Mouse (Mus musculus) erythroblast, embryonic 14.5 days (primary cell): Measurements from ENCODE around the gene D11Wsu47e.

Experiments used
- GATA1 ChIP-seq: IDR thresholded peaks from 2 replicates; pipeline ENCODE4 v1.6.1; 2012; ENCODE audit warnings: low read length, inconsistent platforms, mixed read lengths
- TAL1 ChIP-seq: IDR thresholded peaks from 3 replicates; pipeline ENCODE4 v1.6.1; 2012; ENCODE audit warnings: low read length, inconsistent platforms, mixed read lengths

DNA sequence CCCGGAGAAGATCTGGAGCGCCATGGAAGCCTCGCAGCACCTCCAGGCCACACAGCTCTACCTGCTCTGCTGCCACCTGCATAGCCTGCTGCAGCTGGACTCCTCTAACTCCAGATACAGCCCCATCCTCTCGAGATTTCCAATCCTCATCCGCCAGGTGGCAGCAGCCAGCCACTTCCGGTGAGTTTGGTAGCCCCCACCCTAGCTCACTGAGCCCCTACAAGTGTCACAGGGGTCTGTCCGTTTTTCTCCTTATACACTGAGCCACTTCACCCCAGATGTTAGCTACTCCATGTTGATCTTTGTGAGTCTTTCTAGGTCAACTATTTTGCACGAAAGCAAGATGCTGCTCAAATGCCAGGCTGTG, 32.3 kb upstream of the D11Wsu47e start:
- TF ChIP-seq GATA1 (no peak), TAL1 (no peak)
